Mouse (Mus musculus) left cerebral cortex, postnatal 10 days (tissue): Measurements from ENCODE around the gene Fbxo33. TPM values are rescaled to one million over a fixed set of nuclear protein-coding genes. Genes with fewer than 3 reads are reported as not detected.

ENCODE experiments used
- DNase-seq, 2 experiments: peaks; one replicate each; pipeline ENCODE4 v3.0.0; 2021 to 2022; ENCODE audit warnings: low spot score in 2 of 2, mixed read lengths in 1 of 2; ENCODE audit errors: extremely low spot score in 1 of 2
- intact Hi-C: fragments of 180-260 bp; cut with DNase I; formaldehyde crosslinking; loops from one replicate; pipeline ENCODE4 v1.15.1; 2025
- microRNA-seq: library from miRNA; unstranded; fragments of <30 nt; microRNA quantifications from one replicate; pipeline ENCODE4 v1.2.0, GENCODE M21; 2022
- total RNA-seq, 2 experiments: library from RNA; stranded (reverse); gene quantifications; 2 replicates each; pipeline ENCODE4 v1.2.3; 2021

Fbxo33 gene
- total RNA-seq, 2 experiments from 2014 or later: 29.6 to 32.9 TPM

DNA sequence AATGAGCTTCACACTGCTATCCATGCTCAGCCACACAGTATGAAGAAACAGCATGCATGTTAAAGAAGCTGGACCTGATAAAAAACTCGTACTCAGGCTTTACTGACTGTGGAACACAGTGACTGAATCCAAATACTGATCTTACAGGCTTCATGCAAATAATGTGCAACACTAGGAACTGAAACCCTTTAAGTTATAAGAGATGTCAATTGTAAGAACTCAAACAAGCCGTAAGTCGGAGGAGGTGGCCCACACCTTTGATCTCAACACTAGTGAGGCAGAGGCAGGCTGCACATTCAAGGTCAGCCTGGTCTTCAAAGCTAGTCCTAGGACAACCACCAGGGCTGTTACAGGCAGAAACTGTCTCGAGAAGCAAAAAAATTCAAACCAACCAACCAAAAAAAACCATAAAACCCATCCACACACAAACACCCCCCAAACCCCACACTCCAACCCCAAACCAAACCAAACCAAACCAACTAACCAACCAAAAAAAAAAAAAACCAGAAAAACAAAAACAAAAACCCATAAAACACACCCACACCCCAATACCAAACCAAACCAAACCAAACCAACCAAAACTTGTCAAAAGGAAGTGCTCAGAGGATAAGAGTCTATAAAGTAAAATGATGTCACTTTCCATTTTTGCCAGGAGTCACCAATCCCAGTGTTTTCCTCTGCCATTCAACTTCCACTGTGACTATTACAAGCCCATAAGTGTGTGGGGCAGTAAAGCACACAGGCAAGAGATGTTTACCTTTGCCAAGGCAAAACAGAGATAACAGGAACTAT is 13.1 kb downstream of the Fbxo33 start:
- intact Hi-C loops: no loop called here
- DNase-seq: no peak

DNA sequence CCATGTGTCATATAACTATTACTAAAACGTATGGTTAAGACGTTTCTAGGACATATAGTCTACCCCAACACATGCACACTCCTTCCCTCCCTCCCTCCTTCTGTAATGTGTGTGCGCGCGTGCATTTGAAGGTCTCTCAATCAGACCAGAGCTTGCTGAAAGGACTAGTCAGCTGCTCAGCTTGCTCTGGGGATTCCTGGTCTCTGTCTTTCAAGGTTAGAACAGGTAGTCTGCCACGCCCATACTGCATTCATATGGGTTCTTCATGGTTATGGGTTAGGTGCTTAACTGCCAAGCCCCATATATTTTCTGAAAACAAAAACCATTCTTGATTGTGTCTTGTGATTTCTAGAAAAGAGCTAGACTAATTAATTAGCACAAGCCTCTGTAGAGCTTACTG is 14.0 kb downstream of the Fbxo33 start:
- intact Hi-C loops: no loop called here
- DNase-seq: no peak

- intact Hi-C loops: no loop called here
- no peak for DNase-seq
Observed at GRCm38 (mm10) chr12:59199361-59199760, 20.2 kb downstream of the Fbxo33 start.

- no peak for DNase-seq
- intact Hi-C loops: no loop called here
Observed at GRCm38 (mm10) chr12:59198750-59199149, 20.8 kb downstream of the Fbxo33 start.

DNA sequence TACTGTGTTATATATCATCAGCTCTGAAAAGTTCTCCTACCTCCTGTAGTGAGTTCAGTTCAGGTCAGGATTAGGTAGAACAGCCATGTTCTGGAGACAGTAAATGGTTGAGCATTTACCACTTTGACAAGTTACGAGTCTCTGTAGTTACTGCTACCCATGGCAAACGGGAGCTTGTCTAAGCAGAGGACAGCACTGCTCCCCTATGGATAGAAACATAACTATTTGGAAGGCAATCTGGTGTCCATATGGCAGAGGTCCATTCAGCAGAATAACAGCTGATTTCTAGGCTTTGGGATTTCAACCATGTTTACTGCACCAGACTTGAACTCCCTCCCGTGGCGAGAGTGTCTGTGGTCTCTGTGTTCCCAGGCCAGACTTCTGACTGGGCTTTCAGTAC is 23.6 kb downstream of the Fbxo33 start:
- intact Hi-C loops: no loop called here
- no peak for DNase-seq

DNA sequence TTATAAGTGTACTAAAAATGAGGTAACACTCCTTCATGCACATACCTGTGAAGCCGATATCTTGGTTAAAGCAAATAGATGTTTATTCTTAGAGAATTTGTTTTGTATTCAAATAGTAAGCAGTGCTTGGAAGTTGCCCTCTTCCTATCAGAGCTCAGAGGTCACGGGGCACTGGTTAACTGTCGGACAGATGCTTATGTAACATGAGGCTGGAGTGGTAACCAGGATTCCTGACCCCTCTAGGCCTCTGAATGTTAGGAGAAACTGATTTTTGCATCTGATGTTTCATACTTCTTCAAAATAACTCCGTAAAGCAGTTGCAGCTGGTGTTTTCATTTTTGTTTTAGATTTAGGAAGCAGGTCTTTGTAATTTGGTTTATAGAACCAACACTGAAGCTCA is 24.5 kb downstream of the Fbxo33 start:
- intact Hi-C loops: no loop called here
- no peak for DNase-seq

GRCm38 (mm10) chr12:59194341-59195003 is 25.1 kb downstream of the Fbxo33 start:
- DNase-seq: no peak
- intact Hi-C loops: no loop called here

DNA sequence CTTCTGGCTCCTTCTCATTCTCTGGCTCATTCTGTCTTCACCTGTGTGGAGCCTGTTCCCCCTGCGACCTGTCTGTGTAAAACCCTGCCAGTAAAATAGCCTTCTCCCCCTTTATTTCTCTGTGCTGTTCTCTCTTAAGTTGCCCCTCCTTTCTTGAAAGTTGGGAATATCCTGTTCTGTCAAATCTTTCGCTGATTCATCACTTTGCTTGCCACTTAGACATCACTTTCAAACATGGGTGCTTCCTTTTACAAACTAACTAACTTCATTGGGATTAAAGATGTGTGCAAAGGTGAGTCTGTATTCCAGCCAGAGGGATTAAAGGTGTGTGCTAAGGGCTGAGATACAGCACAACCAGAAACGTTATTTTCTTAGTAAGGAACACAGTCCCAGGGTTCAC is 25.9 kb downstream of the Fbxo33 start:
- intact Hi-C loops: no loop called here
- no peak for DNase-seq

GRCm38 (mm10) chr12:59188086-59188682 is 31.3 kb downstream of the Fbxo33 start:
- DNase-seq: peak in 1 of 2 experiments; percentile 8
- intact Hi-C loops: no loop called here

GRCm38 (mm10) chr12:59177814-59178213 is 41.7 kb downstream of the Fbxo33 start:
- peak in 1 of 2 experiments; percentile 8 for DNase-seq
- intact Hi-C loops: no loop called here

- intact Hi-C loops: no loop called here
- DNase-seq: no peak
Observed at GRCm38 (mm10) chr12:59169935-59170334, 49.6 kb downstream of the Fbxo33 start.

DNA sequence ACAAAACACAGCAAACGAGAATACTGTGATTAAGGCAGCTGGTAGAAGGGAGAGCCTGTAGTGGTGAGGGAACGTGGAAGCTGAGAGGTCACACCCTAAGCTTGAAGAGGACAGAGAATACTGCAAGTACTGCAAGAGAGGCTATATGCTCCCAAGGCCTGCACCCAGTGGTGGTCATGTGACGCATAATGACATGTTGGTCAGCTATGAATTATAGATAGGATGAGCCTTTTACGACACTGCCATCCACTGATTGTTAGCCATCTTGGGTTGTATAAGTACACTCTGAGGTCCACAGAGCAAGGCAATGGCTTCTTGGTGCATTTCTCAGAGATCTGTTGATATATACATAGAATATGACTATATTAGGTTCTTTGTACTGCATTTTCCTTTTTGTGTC is 53.0 kb downstream of the Fbxo33 start:
- DNase-seq: no peak
- intact Hi-C loops: no loop called here

- no peak for DNase-seq
- intact Hi-C loops: no loop called here
Observed at GRCm38 (mm10) chr12:59164522-59164921, 55.0 kb downstream of the Fbxo33 start.

DNA sequence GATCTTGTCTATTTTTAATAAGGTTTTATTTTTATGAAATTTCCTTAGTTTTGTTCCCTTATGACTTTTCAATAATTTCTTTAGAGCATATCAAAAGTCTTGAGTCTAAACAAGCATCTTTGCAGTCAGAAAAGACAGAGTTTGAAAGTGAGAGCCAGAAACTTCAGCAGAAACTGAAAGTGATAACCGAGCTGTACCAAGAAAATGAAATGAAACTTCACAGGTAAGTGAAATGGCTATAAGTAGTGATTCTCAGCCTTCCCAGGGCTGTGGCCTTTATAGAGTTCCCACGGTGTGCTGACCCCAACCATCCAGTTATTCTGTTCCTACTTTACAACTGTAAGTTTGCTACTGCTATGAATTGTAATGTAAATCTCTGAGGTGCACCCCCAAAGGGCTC is 56.7 kb downstream of the Fbxo33 start:
- no peak for DNase-seq
- intact Hi-C loops: no loop called here

DNA sequence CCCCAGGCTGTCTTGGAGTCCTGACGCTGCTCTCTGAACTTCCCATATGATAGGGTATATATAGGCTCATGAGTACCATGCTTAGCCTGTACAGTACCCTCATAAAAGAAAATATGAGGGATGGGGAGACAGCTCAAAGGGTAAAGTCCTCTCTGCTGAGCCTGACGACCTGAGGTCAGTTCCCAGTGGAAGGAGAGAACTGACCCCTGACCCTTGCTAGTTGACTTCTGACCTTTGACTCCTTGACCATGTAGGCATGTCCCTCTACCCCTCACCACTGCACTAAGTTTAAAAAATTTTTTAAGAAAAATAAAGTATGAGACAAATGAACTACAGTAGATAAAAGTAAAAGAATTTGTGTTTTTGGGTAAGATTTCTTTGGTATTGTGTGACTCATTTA is 58.4 kb downstream of the Fbxo33 start:
- intact Hi-C loops: no loop called here
- no peak for DNase-seq

Small RNA genes within 50 kb of the gene (microRNA-seq; reads per million reads assigned to microRNA genes)
- gene Gm27284: not detected

Other genes starting within 250 kb of the Fbxo33 start
- gene Sec23a, start 207.7 kb downstream of the Fbxo33 start, total RNA-seq: 100 to 1,000 TPM; 149 to 151 TPM
- gene Gemin2, start 206.3 kb downstream of the Fbxo33 start, total RNA-seq: 1 to 10 TPM; 7.3 to 8.2 TPM
- gene Trappc6b, start 158.3 kb downstream of the Fbxo33 start, total RNA-seq: 100 to 1,000 TPM; 122 to 132 TPM
- gene Pnn, start 152.8 kb downstream of the Fbxo33 start, total RNA-seq: 10 to 100 TPM; 43.5 to 52.9 TPM
- 10 to 100 TPM; 37.7 to 40.7 TPM for gene Mia2, start 123.9 kb downstream of the Fbxo33 start, total RNA-seq